Mouse (Mus musculus) megakaryocyte, embryonic 14.5 days (primary cell): ENCODE measurements around the gene Zdhhc15. TPM values are rescaled to one million over a fixed set of nuclear protein-coding genes. Genes with fewer than 3 reads are reported as not detected.

ENCODE experiments used
- H3K27me3 ChIP-seq: replicated peaks from 2 replicates; pipeline ENCODE3; 2012; ENCODE audit warnings: inconsistent platforms
- H3K36me3 ChIP-seq: replicated peaks from 2 replicates; pipeline ENCODE3; 2012; ENCODE audit warnings: low read length, inconsistent platforms, mixed read lengths
- H3K4me1 ChIP-seq: 2 replicates; pipeline ENCODE4 v1.6.1; 2012; ENCODE audit warnings: inconsistent platforms
- H3K4me3 ChIP-seq: replicated peaks from 2 replicates; pipeline ENCODE3; 2012; ENCODE audit warnings: moderate library complexity, mild to moderate bottlenecking, inconsistent platforms
- H3K9me3 ChIP-seq: 2 replicates; pipeline ENCODE4 v1.6.1; 2012; ENCODE audit warnings: inconsistent platforms
- FLI1 ChIP-seq: IDR thresholded peaks from 2 replicates; pipeline ENCODE4 v1.6.1; 2012; ENCODE audit warnings: low read length, inconsistent platforms, mixed read lengths
- GATA1 ChIP-seq: IDR thresholded peaks from 3 replicates; pipeline ENCODE4 v1.6.1; 2012; ENCODE audit warnings: mixed read lengths, low read length, inconsistent platforms, borderline replicate concordance
- polyA plus RNA-seq: library from polyadenylated mRNA; stranded (reverse); fragments of >175 nt; gene quantifications from 2 replicates; pipeline ENCODE4 v1.2.3, GENCODE M21; 2012; ENCODE audit warnings: low replicate concordance; ENCODE audit not compliant: insufficient read depth

The Zdhhc15 gene
- polyA plus RNA-seq, 1 experiment, result 0.22 TPM

GRCm38 (mm10) chrX:104545283-104545682 is 125.6 kb downstream of the Zdhhc15 start:
- Histone ChIP-seq H3K4me3 (no peak overlapping the region), H3K36me3 (no peaks in the 10 kb centered on the region), H3K27me3 (no peaks in the 10 kb centered on the region), H3K9me3 (no peaks in the 10 kb centered on the region), H3K4me1 (no peaks in the 10 kb centered on the region)
- no peak for TF ChIP-seq FLI1
- TF ChIP-seq GATA1, result no peak

GRCm38 (mm10) chrX:104543919-104544595 is 126.8 kb downstream of the Zdhhc15 start:
- TF ChIP-seq FLI1 (no peak), GATA1 (no peak)
- Histone ChIP-seq H3K36me3 (no peaks in the 10 kb centered on the region), H3K27me3 (no peaks in the 10 kb centered on the region), H3K4me1 (no peaks in the 10 kb centered on the region), H3K4me3 (no peak overlapping the region), H3K9me3 (no peaks in the 10 kb centered on the region)

- H3K4me3 ChIP-seq, result no peak overlapping the region
- TF ChIP-seq GATA1 (no peak), FLI1 (no peak)
- H3K4me1 ChIP-seq, result no peaks in the 10 kb centered on the region
These were observed 128.2 kb downstream of the Zdhhc15 start for GRCm38 (mm10) chrX:104542635-104543034.

GRCm38 (mm10) chrX:104501765-104502164 is 169.1 kb downstream of the Zdhhc15 start:
- H3K36me3 ChIP-seq, result peaks cover 21% of the 10 kb centered on the region
- H3K4me3 ChIP-seq, result no peak overlapping the region
- H3K27me3 ChIP-seq, result peaks cover 6% of the 10 kb centered on the region
- TF ChIP-seq FLI1 (no peak), GATA1 (no peak)
- H3K9me3 ChIP-seq, result no peaks in the 10 kb centered on the region
- peaks cover 11% of the 10 kb centered on the region; the same call in 1 of the 2 replicates for H3K4me1 ChIP-seq

More at GRCm38 (mm10) chrX:104542635-104543034, 128.2 kb downstream of the Zdhhc15 start:
- no peaks in the 10 kb centered on the region for H3K27me3 ChIP-seq
- no peaks in the 10 kb centered on the region for H3K9me3 ChIP-seq
- no peaks in the 10 kb centered on the region for H3K36me3 ChIP-seq

- no peaks in the 10 kb centered on the region for H3K36me3 ChIP-seq
- H3K4me1 ChIP-seq, result peaks cover 6% of the 10 kb centered on the region; the same call in 1 of the 2 replicates
- no peak for TF ChIP-seq GATA1
- no peak for TF ChIP-seq FLI1
These were observed 181.1 kb downstream of the Zdhhc15 start for GRCm38 (mm10) chrX:104489626-104490355.

GRCm38 (mm10) chrX:104488870-104489467 is 181.9 kb downstream of the Zdhhc15 start:
- Histone ChIP-seq H3K9me3 (no peaks in the 10 kb centered on the region), H3K4me3 (no peak overlapping the region), H3K36me3 (no peaks in the 10 kb centered on the region), H3K4me1 (peaks cover 6% of the 10 kb centered on the region; the same call in 1 of the 2 replicates), H3K27me3 (no peaks in the 10 kb centered on the region)
- no peak for TF ChIP-seq GATA1
- TF ChIP-seq FLI1, result no peak

More at GRCm38 (mm10) chrX:104489626-104490355, 181.1 kb downstream of the Zdhhc15 start:
- Histone ChIP-seq H3K9me3 (no peaks in the 10 kb centered on the region), H3K4me3 (no peak overlapping the region), H3K27me3 (no peaks in the 10 kb centered on the region)

GRCm38 (mm10) chrX:104488036-104488435 is 182.8 kb downstream of the Zdhhc15 start:
- peaks cover 6% of the 10 kb centered on the region; the same call in 1 of the 2 replicates for H3K4me1 ChIP-seq
- H3K36me3 ChIP-seq, result no peaks in the 10 kb centered on the region
- TF ChIP-seq GATA1 (no peak), FLI1 (no peak)
- no peak overlapping the region for H3K4me3 ChIP-seq
- H3K27me3 ChIP-seq, result no peaks in the 10 kb centered on the region
- no peaks in the 10 kb centered on the region for H3K9me3 ChIP-seq

Other genes starting within 250 kb of the Zdhhc15 start
- gene Uprt, start 188.2 kb downstream of the Zdhhc15 start, polyA plus RNA-seq, result 0.09 TPM in 1 of 2 replicates, not detected in the other
- 0.22 TPM in 1 of 2 replicates, not detected in the other for gene Magee2, start 186.2 kb upstream of the Zdhhc15 start, polyA plus RNA-seq